ENCODE assay signal across 8 mouse cellular contexts in genomic region chr7:25710519-25711130, GRCm38 (mm10). TPM values are rescaled to one million over a fixed set of nuclear protein-coding genes. Genes with fewer than 3 reads are reported as not detected.
DNase-seq lines count a peak whose midpoint lies in the region; ATAC-seq lines count a peak whose summit lies in the region.

No protein-coding gene starts in this region.

- H3K4me3 ChIP-seq in forebrain, embryonic 15.5 days, result no peak overlapping the region
- H3K4me3 ChIP-seq in neural tube, embryonic 15.5 days (replicated peaks), result no peak overlapping the region

- no peaks in the 10 kb centered on the region for H3K9me3 ChIP-seq in forebrain, embryonic 15.5 days
- H3K9me3 ChIP-seq in neural tube, embryonic 15.5 days (replicated peaks), result no peaks in the 10 kb centered on the region

- WGBS in forebrain, embryonic 15.5 days, result 5% methylated on average over 7 of the region's 7 CpGs
- 30% methylated on average over 5 of the region's 7 CpGs for WGBS in neural tube, embryonic 15.5 days

- H3K27ac ChIP-seq in forebrain, embryonic 15.5 days (replicated peaks), result no peak overlapping the region
- no peak overlapping the region for H3K27ac ChIP-seq in neural tube, embryonic 15.5 days (replicated peaks)

- peak; percentile 54 for DNase-seq in kidney, postnatal 10 days
- no peak for DNase-seq in kidney, postnatal 36 days
- peak; percentile 27 for DNase-seq in MN1 (ENCODE audit: low spot score)
- peak; percentile 58 to 71 for DNase-seq in left cerebral cortex, postnatal 36 days (ENCODE audit: low spot score in 2 of 2)
- no peak for DNase-seq in layer of hippocampus, adult 11-12 months (ENCODE audit: low spot score)
- no peak for DNase-seq in spleen, postnatal 14 days (ENCODE audit: low spot score in 2 of 2)

- peak; percentile 36; the same call in 1 of the 2 replicates for ATAC-seq in forebrain, embryonic 15.5 days (replicated peaks)
- 0 out of 2 replicates have a peak, but pooled peaks have one; percentile 20 for ATAC-seq in neural tube, embryonic 15.5 days (ENCODE audit: low FRiP score)

- H3K4me2 ChIP-seq in forebrain, embryonic 15.5 days (replicated peaks), result no peak overlapping the region
- peak overlapping the region; percentile 22 for H3K4me2 ChIP-seq in neural tube, embryonic 15.5 days

- peaks cover 8% of the 10 kb centered on the region for H3K4me1 ChIP-seq in forebrain, embryonic 15.5 days
- peaks cover 14% of the 10 kb centered on the region for H3K4me1 ChIP-seq in neural tube, embryonic 15.5 days

- intact Hi-C loops in left cerebral cortex, postnatal 36 days (cut with DNase I), result no loop called here

- peaks cover 36% of the 10 kb centered on the region for H3K36me3 ChIP-seq in forebrain, embryonic 15.5 days
- peaks cover 35% of the 10 kb centered on the region for H3K36me3 ChIP-seq in neural tube, embryonic 15.5 days

- H3K9ac ChIP-seq in forebrain, embryonic 15.5 days (replicated peaks), result no peak overlapping the region
- peak overlapping the region; percentile 28; the same call in 1 of the 2 replicates for H3K9ac ChIP-seq in neural tube, embryonic 15.5 days (replicated peaks)

- no peaks in the 10 kb centered on the region for H3K27me3 ChIP-seq in forebrain, embryonic 15.5 days
- no peaks in the 10 kb centered on the region for H3K27me3 ChIP-seq in neural tube, embryonic 15.5 days (replicated peaks)

RNA-seq across cellular contexts. Expression of gene Ccdc97, which starts 8.3 kb away (rescaled TPM):
- polyA plus RNA-seq in forebrain, embryonic 15.5 days (2015; fragmentation: Nextera tagmentation; extraction: Ambion mirVana), result 29.3 and 32.4 TPM in 2 replicates
- total RNA-seq in left cerebral cortex, postnatal 36 days (2021), result 10 to 100 TPM; 61.2 TPM
- 30.2 and 33.2 TPM in 2 replicates for polyA plus RNA-seq in neural tube, embryonic 15.5 days (2015; fragmentation: Nextera tagmentation; extraction: Ambion mirVana)

RNA-seq across cellular contexts. Expression of gene Tgfb1, which starts 23.8 kb away (rescaled TPM):
- 0.62 and 0.74 TPM in 2 replicates for polyA plus RNA-seq in forebrain, embryonic 15.5 days (2015; fragmentation: Nextera tagmentation; extraction: Ambion mirVana)
- 1 to 10 TPM; 7.9 to 8.8 TPM for total RNA-seq in left cerebral cortex, postnatal 36 days (2021)
- 0.88 and 1.8 TPM in 2 replicates for polyA plus RNA-seq in neural tube, embryonic 15.5 days (2015; fragmentation: Nextera tagmentation; extraction: Ambion mirVana)

RNA-seq across cellular contexts. Expression of gene B9d2, which starts 30.0 kb away (rescaled TPM):
- 39.2 and 39.4 TPM in 2 replicates for polyA plus RNA-seq in forebrain, embryonic 15.5 days (2015; fragmentation: Nextera tagmentation; extraction: Ambion mirVana)
- total RNA-seq in left cerebral cortex, postnatal 36 days (2021), result 10 to 100 TPM; 23.7 to 28.9 TPM
- polyA plus RNA-seq in neural tube, embryonic 15.5 days (2015; fragmentation: Nextera tagmentation; extraction: Ambion mirVana), result 42.9 and 46.9 TPM in 2 replicates

RNA-seq across cellular contexts. Expression of gene Tmem91, which starts 35.7 kb away (rescaled TPM):
- 14.4 and 17.0 TPM in 2 replicates for polyA plus RNA-seq in forebrain, embryonic 15.5 days (2015; fragmentation: Nextera tagmentation; extraction: Ambion mirVana)
- total RNA-seq in left cerebral cortex, postnatal 36 days (2021), result 10 to 100 TPM; 25.4 to 31.4 TPM
- 73.9 and 97.4 TPM in 2 replicates for polyA plus RNA-seq in neural tube, embryonic 15.5 days (2015; fragmentation: Nextera tagmentation; extraction: Ambion mirVana)

RNA-seq across cellular contexts. Expression of gene Hnrnpul1, which starts 43.9 kb away (rescaled TPM):
- polyA plus RNA-seq in forebrain, embryonic 15.5 days (2015; fragmentation: Nextera tagmentation; extraction: Ambion mirVana), result 51.8 and 53.5 TPM in 2 replicates
- 100 to 1,000 TPM; 103 to 107 TPM for total RNA-seq in left cerebral cortex, postnatal 36 days (2021)
- 37.3 and 43.9 TPM in 2 replicates for polyA plus RNA-seq in neural tube, embryonic 15.5 days (2015; fragmentation: Nextera tagmentation; extraction: Ambion mirVana)

Comparison
In these comparisons a context has a peak if more than half of its experiments do, and no peak if none do; other contexts are left out.
1. DNase-seq: peak in kidney, postnatal 10 days (single experiment), MN1 (single experiment) and left cerebral cortex, postnatal 36 days (2 of 2); none in kidney, postnatal 36 days (0 of 2), layer of hippocampus, adult 11-12 months (single experiment) and spleen, postnatal 14 days (0 of 2).